Mouse (Mus musculus) CH12.LX (cell line): ENCODE measurements at regions not wholly inside any gene's neighbourhood (a gene's known extent, or its start where the extent isn't known, plus 50 kb on each side); places are given as distances from the start of the nearest gene placed in this dataset.

ENCODE experiments used
- CTCF ChIP-seq, 2 experiments: IDR thresholded peaks in 1 of 2; conservative IDR thresholded peaks in 1 of 2; 2 replicates each; pipeline ENCODE4 v1.5.1; 2011 to 2012; ENCODE audit warnings: low read depth in 2 of 2, low read length in 2 of 2, improper control_type of control experiment in 1 of 2, inconsistent platforms in 1 of 2, mild to moderate bottlenecking in 1 of 2, moderate library complexity in 1 of 2
- ETS1 ChIP-seq: conservative IDR thresholded peaks from 2 replicates; pipeline ENCODE4 v1.6.1; 2012; ENCODE audit warnings: low read depth, mild to moderate bottlenecking, inconsistent platforms, low read length, improper control_type of control experiment, moderate library complexity
- KAT2A ChIP-seq: IDR thresholded peaks from 2 replicates; pipeline ENCODE4 v1.6.1; 2012; ENCODE audit warnings: low read length, improper control_type of control experiment, inconsistent platforms; ENCODE audit not compliant: insufficient replicate concordance
- MAFK ChIP-seq: IDR thresholded peaks from 2 replicates; pipeline ENCODE4 v1.6.1; 2011; ENCODE audit warnings: low read length, improper control_type of control experiment; ENCODE audit not compliant: insufficient replicate concordance
- MYC ChIP-seq: IDR thresholded peaks from 2 replicates; pipeline ENCODE4 v1.6.1; 2011; ENCODE audit warnings: low read depth, mild to moderate bottlenecking, improper control_type of control experiment, low read length
- SMC3 ChIP-seq: IDR thresholded peaks from 2 replicates; pipeline ENCODE4 v1.6.1; 2011; ENCODE audit warnings: low read depth, low read length, improper control_type of control experiment
- TBP ChIP-seq: conservative IDR thresholded peaks from 2 replicates; pipeline ENCODE4 v1.6.1; 2011; ENCODE audit warnings: low read depth, low read length, improper control_type of control experiment
- TCF12 ChIP-seq: IDR thresholded peaks from 2 replicates; pipeline ENCODE4 v1.6.1; 2014; ENCODE audit warnings: low read depth, mild to moderate bottlenecking, inconsistent platforms, low read length, improper control_type of control experiment
- USF1 ChIP-seq: IDR thresholded peaks from 2 replicates; pipeline ENCODE4 v1.6.1; 2014; ENCODE audit warnings: low read depth, mild to moderate bottlenecking, inconsistent platforms, low read length, improper control_type of control experiment

GRCm38 (mm10) chr12:70686971-70687370 lies 138.3 kb upstream of the Frmd6 start:
- TF ChIP-seq CTCF (conservative IDR thresholded peaks at IDR 0.05 in 1 of 2, IDR thresholded peaks at IDR 0.05 in 1 of 2; ENCODE audit: low read depth in 2 of 2, low read length in 2 of 2) (no peak), MYC (no peak), SMC3 (no peak), ETS1 (no peak), TBP (no peak), TCF12 (no peak), KAT2A (no peak), MAFK (no peak), USF1 (no peak)
